Mouse (Mus musculus): ENCODE results near the gene Jdp2.

Jdp2 gene

DNA sequence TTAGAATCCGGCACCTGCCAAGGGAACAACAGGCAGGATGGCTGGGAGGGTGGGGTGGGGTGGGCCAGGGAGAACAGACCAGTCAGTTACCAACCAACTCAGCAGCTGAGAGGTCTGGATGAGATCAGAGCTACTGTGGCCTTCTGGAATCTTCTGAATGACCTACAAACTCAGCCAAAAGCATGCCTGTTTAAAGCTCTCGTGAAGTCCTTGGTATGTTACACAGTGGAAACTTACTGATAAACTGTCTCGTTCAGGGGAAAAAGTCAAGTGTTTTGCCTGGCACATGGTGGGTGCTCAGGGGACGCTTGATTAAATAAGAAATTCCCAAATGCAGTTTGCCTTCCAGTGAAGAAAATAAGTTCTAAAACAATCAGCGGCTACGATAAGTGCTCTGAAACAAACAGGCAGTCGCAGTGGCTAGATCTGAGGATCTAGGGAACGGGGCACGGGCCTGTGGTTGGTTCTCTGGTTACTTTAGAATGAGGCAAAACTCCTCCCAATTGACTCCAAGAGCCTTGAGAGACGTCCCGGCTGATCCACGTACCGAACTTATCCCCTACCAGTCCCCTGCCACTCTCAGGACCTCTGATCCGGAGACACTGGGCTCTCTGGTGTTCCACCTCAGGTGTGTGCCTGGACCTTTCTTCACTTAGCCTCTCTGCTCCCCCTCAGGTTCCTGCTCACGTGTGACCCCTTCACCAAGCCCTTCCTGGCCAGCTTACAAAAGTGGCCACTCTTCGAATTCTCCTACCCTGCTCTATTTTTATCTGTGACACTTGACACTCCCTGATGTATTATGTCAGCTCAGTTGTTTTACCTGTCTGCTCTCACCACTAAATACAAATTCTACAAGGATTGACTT, 85.8 kb downstream of the Jdp2 start:
- DNase-seq (ENCODE audit: low read depth, low spot score): no peak

GRCm38 (mm10) chr12:85686466-85687216, 87.8 kb downstream of the Jdp2 start, which contains the start of gene Batf:
TSS of gene Batf (plus strand) at chr12:85686669.
- no peak for DNase-seq (ENCODE audit: low read depth, low spot score)

- no peak for DNase-seq (ENCODE audit: low read depth, low spot score)
These were observed 88.3 kb downstream of the Jdp2 start for GRCm38 (mm10) chr12:85687217-85687533.

GRCm38 (mm10) chr12:85687846-85688245, 89.0 kb downstream of the Jdp2 start:
- no peak for DNase-seq (ENCODE audit: low read depth, low spot score)
